Mouse (Mus musculus): ENCODE measurements around the gene Tma7.

Gene Tma7

DNA sequence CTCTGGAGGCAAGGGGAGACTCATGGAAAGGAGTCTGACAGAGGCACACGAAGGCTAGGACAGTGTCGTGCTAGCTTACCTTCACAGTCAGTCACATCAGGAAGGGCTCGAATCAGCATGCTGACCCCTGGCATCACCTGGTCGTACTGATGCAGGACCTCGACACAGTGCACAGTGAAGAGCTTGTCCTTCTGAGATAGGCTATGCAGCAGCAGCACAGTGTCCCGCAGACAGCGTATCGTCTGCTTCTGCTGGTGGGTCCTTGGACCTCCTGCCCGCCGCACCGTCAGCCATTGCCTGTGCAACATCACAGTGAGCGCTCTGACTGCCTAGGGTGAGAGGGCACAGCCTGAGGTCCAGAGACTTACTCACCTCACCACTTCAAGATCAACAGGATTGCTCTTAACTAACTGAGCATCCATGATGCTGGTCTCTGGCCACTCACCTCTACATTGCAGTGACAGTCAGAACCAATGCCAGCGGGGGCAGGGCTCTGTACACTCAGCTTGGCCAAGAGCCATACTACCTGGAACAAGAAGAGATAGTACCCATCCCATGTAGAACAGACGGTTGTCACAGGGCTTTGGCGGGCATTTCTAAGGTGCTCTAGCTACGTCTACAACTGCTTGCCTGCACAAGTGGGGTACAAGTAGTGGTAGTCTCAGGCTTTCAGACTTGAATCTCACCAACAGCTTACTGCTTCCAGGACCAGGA is 22.0 kb downstream of the Tma7 start:
- peak; percentile 42 to 55 for DNase-seq

- DNase-seq = peak; percentile 92 to 95
Measured at GRCm38 (mm10) chr9:109059136-109059903, 23.1 kb downstream of the Tma7 start, which contains the start of gene Trex1. TSS of gene Trex1 (minus strand) at chr9:109059734.

DNA sequence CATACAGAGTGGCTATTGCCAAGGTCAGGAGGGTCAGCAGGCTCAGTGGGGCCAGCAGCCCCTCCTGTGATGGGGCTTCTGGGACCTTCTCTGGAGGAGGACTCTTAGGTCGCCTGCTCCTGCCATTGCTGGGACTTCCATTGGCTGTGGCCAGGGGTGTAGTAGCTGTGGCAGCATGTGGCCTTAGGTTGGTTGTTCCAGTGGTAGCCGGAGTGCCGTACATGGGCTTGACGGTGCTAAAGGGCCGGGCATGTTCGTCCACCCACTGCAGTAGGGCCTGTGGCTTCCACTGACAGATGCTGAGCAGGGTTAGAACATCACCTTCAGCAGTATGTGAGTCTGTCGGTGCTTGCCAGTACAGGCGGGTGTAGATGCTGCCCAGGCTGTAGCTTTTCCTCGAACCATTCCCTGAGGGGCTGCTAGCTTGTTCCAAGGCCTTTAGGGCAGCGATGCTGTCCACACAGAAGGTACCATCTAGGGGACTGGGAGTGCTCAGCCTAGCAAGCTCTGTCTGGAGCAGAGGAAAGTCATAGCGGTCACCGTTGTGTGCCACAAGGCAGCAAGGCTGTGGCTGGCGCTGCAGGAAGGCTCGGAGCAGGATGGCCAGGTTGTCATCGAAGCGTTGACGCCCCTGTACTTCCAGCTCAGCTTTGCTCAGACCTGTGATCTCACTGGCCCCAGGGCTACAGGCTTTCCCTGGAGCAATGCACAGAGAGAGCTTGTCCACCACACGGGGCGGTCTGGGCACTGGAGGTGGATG is 24.2 kb downstream of the Tma7 start:
- DNase-seq = no peak

- peak in 1 of 2 experiments; percentile 2 for DNase-seq
Measured at GRCm38 (mm10) chr9:109057543-109057942, 24.8 kb downstream of the Tma7 start.

DNA sequence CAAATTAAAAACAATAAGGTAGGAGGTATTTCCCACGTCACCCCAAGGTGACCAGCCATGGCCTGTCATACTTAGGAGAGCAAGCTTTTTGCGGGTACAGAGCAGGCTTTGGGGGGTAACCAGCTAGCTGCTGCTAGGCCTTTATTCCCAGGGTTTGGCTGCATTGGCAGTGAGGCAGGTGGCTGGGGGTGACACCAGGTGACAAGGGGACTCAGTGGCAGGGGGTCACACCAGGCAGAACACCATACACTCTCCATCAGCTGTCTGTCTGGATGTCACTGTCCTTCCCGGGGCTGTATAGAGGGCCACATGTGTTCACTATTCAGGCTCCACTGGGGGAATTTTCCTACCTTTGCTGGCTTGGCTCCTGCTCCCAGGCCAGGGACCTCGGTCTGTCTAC is 25.5 kb downstream of the Tma7 start:
- peak in 1 of 2 experiments; percentile 4 for DNase-seq

DNA sequence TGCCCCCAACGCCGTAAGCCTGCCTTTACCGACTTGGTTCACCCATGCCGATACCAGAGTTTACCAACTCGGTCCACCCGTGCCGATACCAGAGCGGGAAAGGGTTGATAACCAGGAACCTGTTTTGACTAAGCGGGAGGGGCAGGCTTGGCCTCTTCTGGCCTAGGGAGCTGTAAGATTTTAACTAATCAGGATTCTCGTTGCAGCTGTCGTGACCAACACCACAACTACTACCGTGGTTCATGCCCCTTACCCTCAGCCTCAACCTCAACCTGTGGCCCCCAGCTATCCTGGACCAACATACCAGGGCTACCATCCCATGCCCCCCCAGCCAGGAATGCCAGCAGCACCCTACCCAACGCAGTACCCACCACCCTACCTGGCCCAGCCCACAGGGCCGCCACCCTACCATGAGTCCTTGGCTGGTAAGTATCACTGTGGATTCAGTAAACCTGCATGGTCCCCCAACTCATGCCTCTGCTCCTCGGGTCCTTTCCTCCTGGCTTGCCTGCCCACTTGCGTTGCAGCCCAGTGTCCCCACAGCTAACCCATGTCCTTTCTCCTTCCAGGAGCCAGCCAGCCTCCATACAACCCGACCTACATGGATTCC is 26.2 kb downstream of the Tma7 start:
- peak in 1 of 2 experiments; percentile 6 for DNase-seq

DNA sequence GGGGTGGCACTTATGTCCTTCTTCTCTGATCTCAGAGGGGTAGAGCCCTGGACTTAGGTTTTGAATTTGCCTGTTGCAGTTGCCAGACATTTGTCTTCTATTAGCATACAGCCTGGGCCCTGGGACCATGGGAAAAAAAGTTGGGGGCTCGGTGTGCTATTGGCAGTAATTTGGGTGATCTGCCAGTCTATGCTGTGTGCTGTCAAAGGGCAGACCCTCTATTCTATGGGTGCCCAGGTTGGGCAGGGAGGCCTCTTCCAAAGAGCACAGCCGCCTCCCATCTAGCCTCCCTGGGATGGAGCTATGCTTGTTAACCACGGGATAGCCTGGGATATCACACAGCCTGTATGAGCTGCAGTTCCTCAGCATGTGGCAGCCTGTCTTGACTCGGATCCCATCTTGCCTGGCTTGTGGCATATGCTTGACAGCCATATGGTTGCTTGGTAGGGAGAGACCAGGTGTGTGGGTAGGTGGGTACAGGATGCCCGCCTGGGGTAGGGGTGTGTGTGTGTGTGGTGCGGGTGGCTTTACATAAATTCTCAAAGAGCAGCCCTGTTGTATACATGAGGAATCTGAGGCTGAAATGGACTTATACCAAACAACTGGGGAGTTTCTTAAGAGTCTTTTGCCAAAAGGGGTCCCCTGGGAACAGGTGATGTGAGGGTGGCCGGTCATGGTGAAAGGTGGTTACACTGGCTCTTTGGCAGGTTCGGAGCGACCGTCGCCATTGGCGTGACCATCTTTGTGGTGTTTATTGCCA is 26.9 kb downstream of the Tma7 start:
- peak in 1 of 2 experiments; percentile 12 for DNase-seq

GRCm38 (mm10) chr9:109054712-109055111 is 27.7 kb downstream of the Tma7 start:
- DNase-seq = peak; percentile 41 to 60

DNA sequence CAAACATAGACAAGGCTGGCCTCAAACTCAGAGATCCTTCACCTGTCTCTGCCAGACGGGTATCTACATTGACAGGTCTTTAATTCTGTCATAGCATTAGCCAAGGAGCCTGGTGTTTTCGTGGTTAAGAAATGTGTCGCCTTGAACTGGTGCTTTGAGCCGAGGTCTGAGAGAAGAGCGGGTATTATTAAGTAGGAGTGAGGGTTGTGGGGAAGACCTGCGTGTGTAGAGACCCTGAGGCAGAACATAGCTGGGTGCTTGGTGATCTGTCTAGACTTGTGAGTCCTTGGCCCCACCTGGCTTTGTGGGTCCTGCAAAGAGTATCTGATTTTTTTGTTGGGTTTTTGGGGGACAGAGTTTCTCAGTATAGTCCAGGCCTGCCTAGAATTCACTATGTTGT is 28.5 kb downstream of the Tma7 start:
- peak in 1 of 2 experiments; percentile 1 for DNase-seq

GRCm38 (mm10) chr9:109053366-109053765 is 29.0 kb downstream of the Tma7 start:
- peak in 1 of 2 experiments; percentile 0 for DNase-seq

GRCm38 (mm10) chr9:109052490-109053260 is 29.7 kb downstream of the Tma7 start:
- peak in 1 of 2 experiments; percentile 2 for DNase-seq

- DNase-seq = peak in 1 of 2 experiments; percentile 0
Measured at GRCm38 (mm10) chr9:109051651-109052489, 30.5 kb downstream of the Tma7 start.

DNA sequence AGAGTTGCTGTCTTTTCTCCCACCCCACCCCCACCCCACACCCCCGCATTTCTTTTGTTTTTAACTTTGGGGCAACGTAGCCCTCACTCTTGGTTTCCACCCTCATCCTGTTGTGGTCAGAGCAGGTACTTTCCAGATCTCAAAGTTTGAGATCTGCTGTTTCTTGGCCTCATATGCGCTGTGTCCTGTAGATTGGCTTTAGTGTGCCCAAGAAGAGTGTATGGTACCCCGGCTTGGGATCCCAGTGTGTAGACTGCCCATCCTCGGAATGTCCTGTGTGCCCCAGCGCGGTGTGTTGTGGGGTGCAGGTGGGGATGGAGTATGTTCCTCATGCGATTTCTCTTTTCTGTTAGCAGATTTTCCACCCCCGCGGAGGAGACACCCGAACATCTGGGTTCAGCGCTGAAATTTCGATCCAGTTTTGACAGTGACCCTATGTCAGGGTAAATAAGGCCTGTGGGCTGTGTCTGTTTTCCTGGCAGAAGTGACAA is 31.3 kb downstream of the Tma7 start:
- DNase-seq = peak in 1 of 2 experiments; percentile 0

DNA sequence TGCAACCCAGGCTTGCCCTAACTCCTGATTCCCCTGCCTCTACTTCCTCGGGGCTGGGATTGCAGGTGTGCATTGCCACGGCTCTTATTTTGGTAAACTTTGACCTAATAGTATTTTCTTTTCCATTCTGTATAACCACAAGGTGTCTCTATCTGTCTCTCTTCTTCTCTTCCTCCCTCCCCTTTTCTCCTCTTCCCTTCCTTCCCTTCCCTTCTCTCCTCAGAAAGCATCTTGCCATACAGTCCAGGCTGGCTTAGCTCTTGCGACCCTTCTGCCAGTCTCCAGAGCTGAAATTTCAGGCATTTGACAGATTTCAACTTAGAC is 31.8 kb downstream of the Tma7 start:
- DNase-seq = no peak

DNA sequence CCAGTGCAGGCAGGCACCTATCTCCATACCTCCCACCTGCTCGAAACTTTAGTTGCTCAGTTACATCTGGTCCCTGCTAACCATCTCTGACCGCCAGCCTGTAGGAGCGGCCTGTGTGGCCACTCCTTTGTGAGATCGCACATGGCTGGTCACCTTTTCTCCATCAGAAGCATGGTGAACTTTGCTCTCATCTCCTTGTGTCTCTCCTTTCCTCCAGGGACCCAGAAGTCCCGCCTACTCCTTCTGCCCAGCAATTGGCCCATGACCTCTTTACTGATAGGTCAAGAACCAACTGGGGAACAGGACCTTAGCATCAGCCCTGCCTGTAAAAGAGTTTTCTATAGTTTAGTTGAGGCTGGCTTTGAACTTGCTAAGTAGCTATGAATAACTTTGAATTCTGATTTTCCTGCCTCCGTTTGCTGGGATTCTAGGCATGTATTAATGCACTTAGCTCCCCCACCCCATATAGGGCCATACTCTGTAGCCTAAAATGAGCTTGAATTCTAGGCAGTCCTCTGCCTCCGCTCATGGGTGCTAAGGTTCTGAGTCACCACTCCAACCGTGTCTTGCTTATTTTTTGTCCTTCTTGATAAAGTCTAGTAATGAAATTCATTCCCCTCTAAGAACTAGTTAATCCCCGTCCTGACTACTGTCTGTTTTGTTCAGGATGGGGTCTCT is 32.3 kb downstream of the Tma7 start:
- DNase-seq = no peak

DNA sequence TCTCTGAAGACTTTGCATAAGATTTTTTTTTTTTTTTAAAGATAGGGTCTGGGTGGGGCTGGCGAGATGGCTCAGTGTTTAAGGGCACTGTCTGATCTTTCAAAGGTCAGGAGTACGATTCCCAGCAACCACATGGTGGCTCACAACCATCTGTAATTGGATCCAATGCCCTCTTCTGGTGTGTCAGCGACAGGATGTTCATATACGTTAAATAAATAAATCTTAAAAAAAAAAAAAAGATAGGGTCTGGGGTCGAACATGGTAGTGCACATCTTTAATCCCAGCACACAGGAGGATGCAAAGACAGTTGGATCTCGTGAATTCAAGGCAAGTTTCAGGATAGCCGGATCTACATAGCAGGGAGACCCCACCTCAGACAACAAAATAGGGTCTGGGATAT is 33.1 kb downstream of the Tma7 start:
- DNase-seq = no peak

GRCm38 (mm10) chr9:109046306-109046705 is 36.1 kb downstream of the Tma7 start:
- DNase-seq = peak; percentile 40 to 58

DNA sequence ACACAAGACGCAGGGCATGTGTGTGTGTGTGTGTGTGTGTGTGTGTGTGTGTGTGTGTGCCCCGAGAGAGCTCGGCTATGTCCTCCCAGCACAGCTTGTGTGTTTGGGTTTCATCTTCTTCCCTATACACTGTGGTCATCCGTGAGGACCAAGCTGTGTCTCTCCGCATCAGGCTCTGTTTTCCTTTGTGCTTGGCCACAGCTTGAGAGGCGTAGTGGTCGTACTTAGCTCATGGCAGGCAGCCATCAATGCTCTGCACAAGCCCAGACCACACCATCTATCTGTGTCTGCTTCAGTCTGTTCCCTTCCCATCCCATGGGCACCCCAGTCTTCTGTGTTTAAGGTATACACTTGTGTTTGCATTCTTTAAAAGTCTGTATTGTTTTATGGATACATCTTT is 41.0 kb downstream of the Tma7 start:
- DNase-seq = peak in 1 of 2 experiments; percentile 30

DNA sequence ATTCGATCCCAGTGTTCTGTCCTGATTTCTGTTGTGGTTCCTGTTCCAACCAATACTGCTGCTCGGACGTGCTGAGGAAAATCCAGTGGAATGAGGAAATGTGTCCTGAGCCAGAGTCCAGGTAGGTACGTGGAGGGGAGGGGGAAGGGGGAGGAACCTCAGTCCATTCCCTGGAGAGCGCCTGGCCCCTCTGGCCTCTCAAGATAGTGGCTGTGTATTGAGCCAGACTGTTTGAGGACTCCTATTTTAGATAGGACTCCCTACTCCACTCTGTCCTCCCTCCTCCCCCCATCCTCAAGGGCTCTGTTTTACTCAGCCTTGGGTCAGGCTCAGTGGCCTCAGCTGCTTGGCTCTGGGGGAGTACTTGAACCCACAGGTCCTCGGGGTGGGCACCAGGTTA is 41.5 kb downstream of the Tma7 start:
- DNase-seq = no peak

DNA sequence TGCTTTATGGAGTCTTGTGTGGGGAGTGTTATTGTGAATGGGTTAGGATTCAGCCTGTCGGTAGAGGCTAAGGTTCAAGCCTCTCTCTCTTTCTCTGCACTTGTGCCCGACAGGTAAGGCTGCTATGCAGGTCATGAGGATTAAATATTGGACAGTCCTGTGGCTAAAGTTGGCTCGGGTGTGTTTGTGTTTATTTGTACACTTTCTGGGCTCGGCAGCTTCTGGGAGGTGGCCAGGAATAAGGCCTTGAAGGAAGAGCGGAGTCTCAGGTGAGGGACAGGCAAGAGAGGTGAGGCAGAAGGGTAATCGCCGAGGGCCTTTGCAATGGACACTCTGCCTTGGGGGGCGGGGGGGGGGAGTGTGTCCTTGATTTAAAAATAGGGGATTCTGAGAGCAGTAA is 42.2 kb downstream of the Tma7 start:
- DNase-seq = peak in 1 of 2 experiments; percentile 26
